Mouse (Mus musculus): ENCODE measurements around the gene Mfsd2b. TPM values are rescaled to one million over a fixed set of nuclear protein-coding genes. Genes with fewer than 3 reads are reported as not detected.
"Not testable (repeated sequence)": the region's sequence is repeated elsewhere in the genome, so short reads cannot be mapped to it uniquely, and the experiment has no call there.

Mfsd2b gene
- polyA plus RNA-seq (2015; fragmentation: Nextera tagmentation; extraction: Ambion mirVana), result 3.3 and 4.4 TPM in 2 replicates

GRCm38 (mm10) chr12:4874161-4874927 lies at the start of gene Mfsd2b:
Gene Mfsd2b (minus strand): TSS chr12:4874359.
- Histone ChIP-seq H3K27me3 (replicated peaks) (no peaks in the 10 kb centered on the region), H3K4me1 (peaks cover 43% of the 10 kb centered on the region), H3K4me2 (peak within 1 kb of the TSS; percentile 79), H3K9ac (peak within 1 kb of the TSS; percentile 79), H3K36me3 (peaks cover 11% of the 10 kb centered on the region), H3K9me3 (0 out of 2 replicates have a peak, but pooled peaks cover 4% of the 10 kb centered on the region), H3K27ac (replicated peaks) (no peak within 1 kb of the TSS; the same call in 1 of the 2 replicates), H3K4me3 (peak within 1 kb of the TSS; percentile 49)
- ATAC-seq (ENCODE audit: extremely low read depth, insufficient number of reproducible peaks, low FRiP score, low TSS enrichment), result peak; percentile 79
- WGBS, result 2% methylated on average over 24 of the region's 24 CpGs

GRCm38 (mm10) chr12:4917805-4918591 lies 43.8 kb upstream of the Mfsd2b start:
- no peaks in the 10 kb centered on the region for H3K9me3 ChIP-seq
- H3K4me3 ChIP-seq, result peak overlapping the region; percentile 97
- H3K4me2 ChIP-seq, result peak overlapping the region; percentile 86
- under 1% methylated on average over 48 of the region's 48 CpGs for WGBS
- no peaks in the 10 kb centered on the region for H3K27me3 ChIP-seq (replicated peaks)
- H3K4me1 ChIP-seq, result peaks cover 29% of the 10 kb centered on the region
- peak overlapping the region; percentile 99 for H3K9ac ChIP-seq
- ATAC-seq (ENCODE audit: extremely low read depth, insufficient number of reproducible peaks, low FRiP score, low TSS enrichment), result peak; percentile 61
- H3K36me3 ChIP-seq, result no peaks in the 10 kb centered on the region
- H3K27ac ChIP-seq (replicated peaks), result peak overlapping the region; percentile 98

GRCm38 (mm10) chr12:4916994-4917804 lies 43.0 kb upstream of the Mfsd2b start, which contains the start of gene Atad2b:
Gene Atad2b (plus strand): TSS chr12:4917353.
- Histone ChIP-seq H3K9me3 (no peaks in the 10 kb centered on the region), H3K27me3 (replicated peaks) (no peaks in the 10 kb centered on the region), H3K4me3 (peak within 1 kb of the TSS; percentile 97), H3K9ac (peak within 1 kb of the TSS; percentile 99), H3K4me1 (peaks cover 25% of the 10 kb centered on the region), H3K27ac (replicated peaks) (peak within 1 kb of the TSS; percentile 98), H3K4me2 (peak within 1 kb of the TSS; percentile 86), H3K36me3 (no peaks in the 10 kb centered on the region)
- peak; percentile 100 for ATAC-seq (ENCODE audit: extremely low read depth, insufficient number of reproducible peaks, low FRiP score, low TSS enrichment)
- under 1% methylated on average over 89 of the region's 89 CpGs for WGBS

- Histone ChIP-seq H3K27me3 (replicated peaks) (no peaks in the 10 kb centered on the region), H3K4me3 (no peak overlapping the region), H3K4me2 (no peak overlapping the region), H3K9me3 (no peaks in the 10 kb centered on the region; the same call in 1 of the 2 replicates), H3K36me3 (no peaks in the 10 kb centered on the region), H3K4me1 (peaks cover 14% of the 10 kb centered on the region), H3K9ac (no peak overlapping the region), H3K27ac (replicated peaks) (no peak overlapping the region)
- ATAC-seq (ENCODE audit: extremely low read depth, insufficient number of reproducible peaks, low FRiP score, low TSS enrichment), result no peak
- WGBS, result 77% methylated on average over 3 of the region's 3 CpGs
Observed at GRCm38 (mm10) chr12:4914944-4915343, 40.8 kb upstream of the Mfsd2b start.

- H3K4me2 ChIP-seq, result no peak overlapping the region
- H3K4me1 ChIP-seq, result peaks cover 9% of the 10 kb centered on the region
- H3K27ac ChIP-seq (replicated peaks), result no peak overlapping the region
- H3K27me3 ChIP-seq (replicated peaks), result no peaks in the 10 kb centered on the region
- H3K4me3 ChIP-seq, result no peak overlapping the region
- no peak for ATAC-seq (ENCODE audit: extremely low read depth, insufficient number of reproducible peaks, low FRiP score, low TSS enrichment)
- no peak overlapping the region for H3K9ac ChIP-seq
- H3K36me3 ChIP-seq, result no peaks in the 10 kb centered on the region
- WGBS, result 70% methylated on average over 3 of the region's 3 CpGs
- no peaks in the 10 kb centered on the region; the same call in 1 of the 2 replicates for H3K9me3 ChIP-seq
Observed at GRCm38 (mm10) chr12:4914441-4914840, 40.3 kb upstream of the Mfsd2b start.

- H3K27ac ChIP-seq (replicated peaks), result no peak overlapping the region
- no peaks in the 10 kb centered on the region for H3K27me3 ChIP-seq (replicated peaks)
- no peaks in the 10 kb centered on the region for H3K36me3 ChIP-seq
- ATAC-seq (ENCODE audit: extremely low read depth, insufficient number of reproducible peaks, low FRiP score, low TSS enrichment), result no peak
- WGBS, result 68% methylated on average over 4 of the region's 4 CpGs
- H3K4me2 ChIP-seq, result no peak overlapping the region
- H3K4me3 ChIP-seq, result no peak overlapping the region
- no peaks in the 10 kb centered on the region; the same call in 1 of the 2 replicates for H3K9me3 ChIP-seq
- no peak overlapping the region for H3K9ac ChIP-seq
- H3K4me1 ChIP-seq, result peaks cover 4% of the 10 kb centered on the region
Observed at GRCm38 (mm10) chr12:4911716-4912115, 37.6 kb upstream of the Mfsd2b start.

GRCm38 (mm10) chr12:4910496-4910895 lies 36.3 kb upstream of the Mfsd2b start:
- not testable (repeated sequence) for H3K36me3 ChIP-seq; H3K27ac ChIP-seq (replicated peaks); H3K4me1 ChIP-seq; H3K27me3 ChIP-seq (replicated peaks); H3K9me3 ChIP-seq; H3K9ac ChIP-seq; H3K4me2 ChIP-seq; ATAC-seq (ENCODE audit: extremely low read depth, insufficient number of reproducible peaks, low FRiP score, low TSS enrichment); H3K4me3 ChIP-seq
- WGBS, result 76% methylated on average over 1 of the region's 1 CpGs

- Histone ChIP-seq H3K4me3 (peak overlapping the region; percentile 80), H3K9me3 (no peaks in the 10 kb centered on the region; the same call in 1 of the 2 replicates), H3K4me1 (peaks cover 6% of the 10 kb centered on the region), H3K27me3 (replicated peaks) (no peaks in the 10 kb centered on the region), H3K27ac (replicated peaks) (no peak overlapping the region), H3K9ac (no peak overlapping the region), H3K4me2 (peak overlapping the region; percentile 84), H3K36me3 (no peaks in the 10 kb centered on the region)
- ATAC-seq (ENCODE audit: extremely low read depth, insufficient number of reproducible peaks, low FRiP score, low TSS enrichment), result no peak
- WGBS, result 90% methylated on average over 7 of the region's 7 CpGs
Observed at GRCm38 (mm10) chr12:4908391-4908790, 34.2 kb upstream of the Mfsd2b start.

GRCm38 (mm10) chr12:4906951-4907906 lies 33.1 kb upstream of the Mfsd2b start, which contains the start of gene Ubxn2a:
Gene Ubxn2a (minus strand): TSS chr12:4907705.
- H3K4me3 ChIP-seq, result peak within 1 kb of the TSS; percentile 80
- WGBS, result under 1% methylated on average over 122 of the region's 125 CpGs
- peak within 1 kb of the TSS; percentile 91 for H3K27ac ChIP-seq (replicated peaks)
- peaks cover 6% of the 10 kb centered on the region for H3K4me1 ChIP-seq
- peak within 1 kb of the TSS; percentile 84 for H3K4me2 ChIP-seq
- H3K27me3 ChIP-seq (replicated peaks), result no peaks in the 10 kb centered on the region
- H3K36me3 ChIP-seq, result no peaks in the 10 kb centered on the region
- peak; percentile 91 for ATAC-seq (ENCODE audit: extremely low read depth, insufficient number of reproducible peaks, low FRiP score, low TSS enrichment)
- no peaks in the 10 kb centered on the region; the same call in 1 of the 2 replicates for H3K9me3 ChIP-seq
- H3K9ac ChIP-seq, result peak within 1 kb of the TSS; percentile 95

- Histone ChIP-seq H3K27me3 (replicated peaks) (no peaks in the 10 kb centered on the region), H3K27ac (replicated peaks) (peak overlapping the region; percentile 91; the same call in 1 of the 2 replicates), H3K4me2 (peak overlapping the region; percentile 84), H3K4me1 (peaks cover 6% of the 10 kb centered on the region), H3K9ac (peak overlapping the region; percentile 95), H3K9me3 (no peaks in the 10 kb centered on the region), H3K36me3 (peaks cover 5% of the 10 kb centered on the region), H3K4me3 (peak overlapping the region; percentile 80)
- 40% methylated on average over 7 of the region's 7 CpGs for WGBS
- ATAC-seq (ENCODE audit: extremely low read depth, insufficient number of reproducible peaks, low FRiP score, low TSS enrichment), result no peak
Observed at GRCm38 (mm10) chr12:4906476-4906875, 32.3 kb upstream of the Mfsd2b start.

Measured in heart, embryonic 13.5 days (tissue).